Mouse (Mus musculus) left cerebral cortex, postnatal 14 days (tissue): ENCODE data around the gene Paqr9. TPM values are rescaled to one million over a fixed set of nuclear protein-coding genes. Genes with fewer than 3 reads are reported as not detected.

ENCODE experiments used
- DNase-seq, 2 experiments: peaks; one replicate each; pipeline ENCODE4 v3.0.0; 2021 to 2022; ENCODE audit warnings: low spot score in 2 of 2, mixed read lengths in 1 of 2
- intact Hi-C: fragments of 180-260 bp; cut with DNase I; formaldehyde crosslinking; loops from one replicate; pipeline ENCODE4 v1.15.1; 2025
- total RNA-seq, 2 experiments: library from RNA; stranded (reverse); gene quantifications; 2 replicates each; pipeline ENCODE4 v1.2.3; 2021

The Paqr9 gene
- total RNA-seq, 2 experiments from 2014 or later = 37.2 to 39.2 TPM

DNA sequence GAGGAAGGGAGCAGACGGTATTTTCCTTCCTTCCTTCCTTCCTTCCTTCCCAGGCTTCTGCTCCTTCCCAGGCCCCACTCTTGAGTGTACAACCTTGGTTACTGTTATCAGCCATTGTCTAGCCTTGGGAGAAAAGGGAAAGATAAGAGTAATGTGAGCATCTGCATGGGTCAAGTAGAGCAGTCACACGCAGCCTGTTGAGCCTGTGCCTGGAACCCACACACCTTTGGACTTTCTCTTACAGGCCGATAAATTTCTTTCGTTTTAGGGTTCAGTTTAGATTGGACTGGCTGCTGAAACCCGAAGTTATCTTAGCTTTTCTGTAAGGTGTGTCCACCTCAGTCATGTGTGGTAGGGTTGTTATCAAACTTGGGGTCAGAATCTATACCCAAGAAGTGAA lies 10.5 kb downstream of the Paqr9 start:
- DNase-seq = no peak
- intact Hi-C loops = no loop called here

DNA sequence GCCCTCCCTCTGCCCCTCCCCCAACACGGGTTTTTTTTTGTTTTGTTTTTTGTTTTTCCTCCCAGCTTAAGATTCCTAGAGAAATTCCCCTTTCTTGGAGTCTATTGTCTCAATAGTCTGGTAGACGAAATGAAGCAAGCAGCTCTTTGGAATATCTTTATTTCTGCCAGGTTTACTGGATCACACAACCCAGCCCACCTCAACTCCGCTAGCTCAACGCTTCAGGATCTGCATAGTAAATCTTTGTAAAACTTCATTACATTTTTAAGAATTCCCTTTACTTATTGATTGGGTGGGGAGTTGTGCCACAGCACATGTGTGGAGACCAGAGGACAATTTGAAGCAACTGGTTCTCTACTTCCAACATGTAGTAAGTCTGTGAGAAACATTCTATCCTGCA lies 11.1 kb downstream of the Paqr9 start:
- intact Hi-C loops = no loop called here
- DNase-seq = no peak

DNA sequence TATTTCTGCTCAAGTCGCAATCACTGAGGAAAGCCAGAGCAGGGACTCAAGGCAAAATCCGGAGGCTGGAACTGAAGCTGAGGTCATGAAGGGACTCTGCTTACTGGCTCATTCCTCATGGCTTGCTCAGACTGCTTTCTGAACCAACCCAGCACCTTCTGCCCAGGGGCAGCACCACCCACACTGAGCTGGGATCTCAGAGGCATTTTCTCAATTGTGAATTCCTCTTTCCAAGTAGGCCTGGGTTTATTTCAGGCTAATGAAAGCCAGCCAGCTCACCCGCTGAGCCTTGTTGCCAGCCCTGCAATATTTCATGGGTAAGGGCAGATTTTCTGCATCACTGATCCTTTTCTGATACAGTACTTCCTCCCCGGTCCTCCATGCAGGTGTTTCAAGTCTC lies 12.0 kb downstream of the Paqr9 start:
- intact Hi-C loops = no loop called here
- no peak for DNase-seq

DNA sequence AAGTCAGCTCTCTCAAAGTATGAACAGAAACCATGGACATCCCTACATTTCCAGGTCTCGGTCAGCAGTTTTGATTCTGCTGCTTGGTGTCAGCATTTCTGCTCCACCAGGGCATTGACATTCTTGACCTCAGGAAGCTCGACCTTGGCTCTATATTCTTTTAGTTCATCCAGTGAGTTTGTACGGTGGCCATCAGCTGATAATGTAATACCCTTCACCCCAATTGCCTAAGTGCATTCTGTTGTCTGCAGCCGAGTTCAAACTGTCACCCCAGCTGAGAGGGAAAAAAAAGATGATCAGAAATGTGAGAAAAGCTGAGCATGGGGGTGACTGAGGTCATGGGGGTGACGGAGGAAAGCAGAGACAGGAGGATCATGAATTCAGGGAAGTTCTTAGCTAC lies 13.1 kb downstream of the Paqr9 start:
- DNase-seq = no peak
- intact Hi-C loops = no loop called here

DNA sequence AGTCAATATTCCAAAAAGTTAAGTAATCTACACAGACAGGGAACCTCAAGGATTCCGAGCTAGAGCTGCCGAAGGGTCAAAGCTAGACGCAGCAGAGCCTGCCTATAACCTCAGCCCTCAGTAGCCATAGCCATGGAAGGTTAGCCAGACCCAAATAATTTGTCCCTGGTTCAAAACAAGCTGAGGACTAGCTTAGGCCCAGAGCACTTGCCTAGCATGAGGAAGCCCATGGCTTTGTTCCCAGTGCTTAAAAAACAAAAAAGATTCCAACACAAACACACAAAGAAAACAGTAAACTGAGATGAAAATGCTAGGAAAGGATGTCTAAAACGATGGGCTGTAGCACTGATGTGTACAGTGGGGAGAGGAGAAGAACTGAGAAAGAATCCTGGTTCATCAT lies 14.7 kb downstream of the Paqr9 start:
- intact Hi-C loops = no loop called here
- no peak for DNase-seq

DNA sequence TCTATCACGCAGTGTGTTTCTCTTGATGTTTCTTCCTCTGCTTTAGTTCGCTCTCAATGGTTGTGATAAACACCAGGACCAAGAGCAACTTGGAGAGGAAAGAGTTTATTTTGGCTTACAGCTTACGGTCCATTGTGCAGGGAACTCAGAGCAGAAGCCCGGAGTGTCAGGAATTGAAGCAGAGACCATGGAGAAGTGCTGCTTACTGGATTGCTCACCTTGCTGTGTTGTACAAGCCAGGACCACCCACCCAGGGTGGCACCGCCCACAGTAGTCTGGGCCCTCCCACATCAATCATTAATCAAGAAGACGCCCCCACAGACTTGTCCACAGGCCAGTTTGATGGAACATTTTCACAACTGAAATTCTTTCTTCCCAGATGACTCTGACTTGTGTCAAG lies 18.0 kb downstream of the Paqr9 start:
- intact Hi-C loops = no loop called here
- no peak for DNase-seq

DNA sequence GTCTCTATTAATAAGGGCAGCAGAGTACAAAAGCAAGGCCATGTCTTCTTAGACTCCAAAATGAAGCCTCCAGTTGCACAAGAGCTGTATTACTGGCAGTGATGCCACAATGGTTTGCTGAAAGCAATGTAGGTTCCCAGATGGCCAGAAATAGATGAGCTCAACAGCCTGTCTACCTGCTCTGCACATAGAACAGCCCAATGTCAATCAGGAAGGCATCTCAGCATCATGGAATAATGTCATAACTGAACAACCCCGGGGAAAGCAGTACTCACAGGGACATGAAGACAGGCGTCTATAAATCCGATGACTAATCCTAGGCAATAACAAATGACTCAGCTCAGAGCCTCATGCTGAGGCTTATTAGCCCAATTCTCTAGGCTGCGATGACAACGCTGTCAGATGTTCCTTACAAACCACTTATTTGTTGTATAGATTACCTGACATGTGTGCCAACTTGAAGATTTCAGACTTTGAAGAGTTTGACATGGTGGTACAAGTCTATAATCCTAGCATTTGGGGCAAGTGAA lies 19.0 kb downstream of the Paqr9 start:
- no peak for DNase-seq
- intact Hi-C loops = no loop called here

DNA sequence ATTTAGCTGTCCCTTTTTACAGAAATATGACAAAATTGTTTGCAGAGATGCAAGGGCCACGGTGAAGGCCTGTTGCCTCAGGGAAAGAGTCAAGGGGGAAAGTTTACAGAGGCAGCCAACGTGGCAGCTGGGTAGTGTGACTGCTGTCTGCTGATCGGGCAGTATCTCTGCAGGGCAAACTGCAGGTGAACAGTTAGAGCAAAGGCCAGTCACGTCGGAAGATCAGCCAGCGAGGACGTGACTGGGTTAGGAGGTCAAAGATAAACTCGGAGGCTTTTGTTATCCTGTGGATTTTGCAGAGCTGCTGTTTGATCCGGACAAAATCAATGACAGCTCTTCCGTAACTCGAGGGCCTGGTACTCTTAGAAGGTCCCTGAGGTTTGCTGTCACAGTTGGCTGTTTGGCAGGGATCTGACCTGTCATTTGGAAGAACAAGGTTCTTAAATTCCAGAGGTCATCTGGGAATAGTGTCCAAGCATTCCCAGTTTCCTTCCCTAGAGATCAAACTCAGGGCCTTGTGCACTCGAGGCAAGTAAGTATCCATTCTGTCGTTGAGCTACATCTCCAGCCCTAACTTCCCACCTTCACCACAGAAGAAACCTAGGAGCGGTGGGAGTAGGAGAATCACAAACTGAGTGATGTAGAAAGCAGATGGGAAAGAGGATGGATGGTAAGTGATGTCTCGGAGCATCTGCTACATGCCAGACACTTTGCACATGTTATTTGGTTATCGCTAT lies 21.7 kb downstream of the Paqr9 start:
- no peak for DNase-seq

DNA sequence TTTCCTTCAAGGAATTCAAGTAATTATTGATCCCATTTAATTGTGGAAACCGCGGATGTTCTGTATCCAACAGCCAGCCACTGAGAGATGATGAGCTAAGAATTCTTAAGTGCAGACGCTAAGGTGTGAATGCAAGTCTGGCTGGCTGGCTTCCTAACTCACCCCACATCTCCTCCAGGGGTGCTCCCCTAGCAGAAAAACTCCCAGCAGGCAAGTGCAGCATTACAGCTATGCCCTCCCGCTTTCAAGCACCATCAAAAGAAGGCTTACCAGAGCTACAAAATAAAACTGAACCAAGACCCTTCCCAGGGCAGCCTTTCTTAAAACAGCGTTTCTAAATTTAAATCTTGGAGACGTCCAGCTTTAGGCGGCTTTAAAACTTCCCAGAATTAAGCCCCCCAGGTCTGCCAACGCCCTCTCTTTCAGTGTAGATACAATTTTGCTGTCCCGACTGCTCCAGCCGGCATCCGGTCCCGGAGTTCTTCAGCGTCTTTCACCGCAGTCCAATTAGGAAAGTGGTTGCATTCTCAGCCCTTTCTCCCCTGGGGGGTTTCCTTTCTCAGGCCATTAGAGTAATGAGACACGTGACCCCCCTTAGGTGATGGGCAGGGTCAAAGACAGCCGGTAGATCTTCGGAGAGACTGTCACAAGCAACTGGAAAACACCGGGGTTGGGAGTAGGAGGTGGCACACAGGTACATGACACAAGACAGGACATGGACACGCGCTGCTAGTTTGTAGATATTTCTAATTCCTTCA lies 22.5 kb downstream of the Paqr9 start:
- DNase-seq = peak in 1 of 2 experiments; percentile 26
- intact Hi-C loops = no loop called here

More for the DNA sequence above, 21.7 kb downstream of the Paqr9 start:
- intact Hi-C loops = no loop called here

DNA sequence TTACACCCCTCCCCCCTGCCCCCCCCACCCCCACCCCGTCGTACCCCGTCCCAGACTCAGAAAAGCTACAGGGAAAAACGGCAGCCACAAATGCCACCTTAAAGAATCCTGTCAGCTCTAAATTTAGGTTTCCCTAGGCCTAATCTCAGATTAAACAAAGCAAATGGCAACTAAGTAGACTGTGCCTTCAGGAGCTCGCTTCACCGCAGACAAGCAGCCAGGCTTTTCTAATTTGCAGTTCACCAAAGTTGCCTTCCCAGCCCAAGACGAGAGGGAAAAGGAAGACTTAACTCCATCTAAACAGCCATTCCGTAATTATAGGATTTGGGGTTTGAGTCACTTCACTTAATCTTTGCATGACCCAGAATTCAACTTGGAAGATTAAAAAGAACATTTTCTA lies 23.1 kb downstream of the Paqr9 start:
- no peak for DNase-seq
- intact Hi-C loops = no loop called here

DNA sequence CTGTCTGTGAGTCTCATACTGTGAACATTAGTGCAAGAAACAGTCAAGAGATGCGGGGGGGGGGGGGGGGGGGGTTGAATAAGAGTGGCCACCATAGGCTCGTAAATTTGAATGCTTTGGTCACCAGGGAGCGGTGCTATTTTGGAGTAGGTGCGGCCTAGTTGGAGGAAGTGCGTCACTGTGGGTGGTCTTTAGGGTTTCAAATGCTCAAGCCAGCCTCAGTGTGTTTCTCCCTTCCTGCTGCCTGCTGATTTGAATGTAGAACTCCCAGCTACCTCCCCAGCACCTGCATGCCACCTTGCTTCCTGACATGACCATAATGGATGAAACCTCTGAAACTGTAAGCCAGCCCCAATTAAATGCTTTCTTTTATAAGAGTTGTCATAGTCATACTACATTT lies 26.6 kb downstream of the Paqr9 start:
- no peak for DNase-seq
- intact Hi-C loops = no loop called here

DNA sequence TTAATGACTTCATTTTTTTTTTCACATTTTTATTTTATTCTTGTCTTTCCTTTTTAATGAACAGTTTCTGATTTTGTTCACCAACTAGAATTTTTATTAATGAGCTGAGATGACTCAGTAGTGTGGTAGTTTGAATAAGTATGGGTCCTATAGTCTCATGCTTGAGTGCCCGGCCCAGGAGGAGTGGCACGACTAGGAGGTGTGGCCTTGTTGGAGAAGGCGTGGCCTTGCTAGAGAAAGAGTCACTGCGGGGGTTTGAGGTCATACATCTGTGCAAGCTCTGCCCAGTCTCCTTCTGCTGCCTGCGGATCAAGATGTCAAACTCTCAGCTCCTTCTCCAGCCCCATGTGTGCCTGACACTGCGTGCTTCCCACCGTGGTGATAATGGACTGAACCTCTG lies 28.6 kb downstream of the Paqr9 start:
- DNase-seq = no peak
- intact Hi-C loops = no loop called here

DNA sequence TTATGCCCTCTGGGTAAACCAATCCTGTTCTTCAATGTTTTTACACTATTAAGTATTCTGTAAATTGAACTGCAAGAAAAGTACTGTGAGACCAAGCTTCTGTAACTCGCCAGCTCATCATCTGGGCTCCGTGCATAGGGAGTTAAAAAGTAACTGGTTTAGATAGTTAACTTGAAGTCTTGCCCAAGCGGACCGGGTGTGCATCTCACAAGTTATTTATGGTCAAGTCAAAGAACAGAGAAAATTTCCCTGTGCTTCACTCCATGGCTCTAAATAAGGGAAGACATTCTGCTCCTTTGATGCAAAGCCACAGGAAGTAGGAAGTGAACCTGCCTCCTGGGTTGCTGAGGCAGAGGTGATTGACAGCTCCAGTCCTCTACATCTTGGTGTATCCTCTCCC lies 34.8 kb downstream of the Paqr9 start:
- intact Hi-C loops = no loop called here
- no peak for DNase-seq

DNA sequence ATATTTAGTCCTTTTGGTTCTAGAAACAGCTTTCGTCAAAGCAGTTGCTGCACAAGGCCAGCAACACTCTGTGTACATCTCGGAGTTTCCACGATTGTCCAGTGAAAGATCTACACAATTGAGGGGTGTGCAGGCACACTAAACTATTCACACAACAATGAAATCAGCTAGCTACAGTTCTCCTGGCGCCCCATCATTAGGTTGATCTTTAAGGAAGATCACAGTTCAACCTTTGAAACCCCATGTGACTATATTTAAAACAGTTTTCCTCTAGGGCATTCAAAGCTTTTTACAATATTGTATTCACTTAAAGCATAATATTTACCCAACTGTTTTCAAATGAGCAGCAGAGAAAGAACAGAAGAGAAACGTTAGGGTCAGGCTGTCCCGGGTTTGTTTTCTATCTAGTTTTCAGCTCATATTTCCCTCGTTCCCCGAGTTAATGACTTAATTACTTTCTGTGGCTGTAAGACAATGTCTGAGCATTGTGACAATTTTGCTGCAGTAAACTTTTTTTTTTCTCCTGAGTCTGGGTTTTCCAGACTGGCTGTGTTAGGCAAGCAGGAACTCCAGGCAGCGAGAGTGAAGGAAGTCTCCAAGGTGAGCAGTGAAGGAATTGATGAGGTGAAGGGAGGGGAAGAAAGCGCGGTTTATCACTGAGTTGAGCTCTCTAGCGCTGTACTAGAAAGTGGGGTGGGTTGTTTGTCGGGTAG lies 38.2 kb downstream of the Paqr9 start:
- DNase-seq = no peak
- intact Hi-C loops = no loop called here

DNA sequence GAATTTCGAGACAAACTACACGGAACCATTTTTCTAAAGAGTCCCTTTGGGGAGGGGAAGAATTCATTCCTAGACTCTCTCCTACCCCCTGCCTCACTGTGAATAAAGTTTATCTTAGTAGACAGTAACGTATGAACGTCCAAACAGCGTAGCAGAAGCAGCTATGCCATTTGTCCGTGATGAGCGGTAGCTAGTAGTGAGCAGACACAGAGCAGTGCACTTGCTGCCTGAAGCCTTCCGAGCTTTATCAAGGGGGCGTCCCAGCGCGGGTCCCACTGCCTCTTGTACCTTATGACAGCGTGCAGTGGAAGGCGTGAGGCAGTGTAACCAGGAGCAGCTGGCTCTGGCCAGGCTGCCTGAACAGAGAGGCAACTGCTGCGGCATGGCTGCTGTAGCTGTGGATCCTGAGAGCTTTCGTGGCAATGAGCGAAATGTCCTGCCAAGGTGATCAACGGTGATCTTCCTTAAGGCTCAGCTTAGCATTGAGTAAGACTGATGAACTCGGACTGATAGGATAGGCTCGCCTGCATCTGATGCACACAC lies 38.8 kb downstream of the Paqr9 start:
- intact Hi-C loops = no loop called here
- DNase-seq = no peak

DNA sequence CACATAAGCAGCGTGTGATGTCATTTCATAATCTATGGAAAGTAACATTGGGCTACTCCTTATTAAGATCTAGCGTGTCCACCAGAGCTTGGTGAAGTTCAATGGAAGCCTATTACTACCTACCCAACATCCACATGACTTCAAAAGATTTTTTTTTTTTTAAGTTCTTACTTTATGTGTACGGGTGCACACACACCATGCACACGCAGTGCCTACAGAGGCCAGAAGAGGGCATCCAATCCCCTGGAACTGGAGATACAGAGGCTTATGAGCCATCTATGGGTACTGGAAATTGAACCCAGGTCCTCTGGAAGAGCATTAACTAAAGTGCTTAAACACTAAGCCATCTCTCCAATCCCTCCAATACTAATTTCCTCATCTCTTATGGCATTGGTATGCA lies 39.9 kb downstream of the Paqr9 start:
- intact Hi-C loops = no loop called here
- no peak for DNase-seq

DNA sequence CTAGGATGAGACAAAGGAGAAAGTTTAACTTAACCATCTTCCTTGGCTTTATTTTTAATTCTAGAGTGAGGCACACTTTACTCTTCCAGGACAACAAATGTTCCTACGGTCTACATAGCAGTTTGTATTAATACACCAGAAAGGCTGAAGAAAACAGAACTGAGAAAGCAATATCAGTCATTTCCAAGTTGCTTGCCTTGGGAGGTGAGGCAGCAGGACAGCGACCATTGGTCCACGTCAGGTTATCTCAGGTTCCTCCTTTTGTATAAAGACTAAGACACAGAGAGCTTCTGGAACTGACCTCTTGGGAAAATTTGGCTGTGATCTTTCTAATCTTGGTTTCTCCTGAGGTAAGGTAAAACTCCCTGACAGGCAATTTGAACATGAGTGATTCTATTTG lies 43.4 kb downstream of the Paqr9 start:
- intact Hi-C loops = no loop called here
- no peak for DNase-seq

DNA sequence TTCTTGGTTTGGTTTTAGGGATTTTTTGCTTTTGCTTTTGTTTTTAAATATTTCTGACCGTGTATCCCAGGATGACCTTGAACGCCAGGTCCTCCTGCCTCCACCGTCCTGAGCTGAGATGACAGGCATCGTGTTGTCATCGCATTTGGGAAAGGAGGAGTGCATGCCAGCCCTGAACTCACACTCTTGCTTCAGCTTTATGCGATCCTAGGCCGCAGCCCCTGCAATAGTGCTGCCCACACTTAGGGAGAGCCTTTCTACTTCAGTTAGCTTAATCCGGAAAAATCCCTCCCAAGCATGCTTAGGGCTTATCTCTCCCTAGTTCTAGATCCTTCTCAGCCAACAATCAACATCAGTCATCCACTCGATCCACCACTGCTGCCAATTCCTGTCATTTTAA lies 43.9 kb downstream of the Paqr9 start:
- intact Hi-C loops = no loop called here
- DNase-seq = no peak

DNA sequence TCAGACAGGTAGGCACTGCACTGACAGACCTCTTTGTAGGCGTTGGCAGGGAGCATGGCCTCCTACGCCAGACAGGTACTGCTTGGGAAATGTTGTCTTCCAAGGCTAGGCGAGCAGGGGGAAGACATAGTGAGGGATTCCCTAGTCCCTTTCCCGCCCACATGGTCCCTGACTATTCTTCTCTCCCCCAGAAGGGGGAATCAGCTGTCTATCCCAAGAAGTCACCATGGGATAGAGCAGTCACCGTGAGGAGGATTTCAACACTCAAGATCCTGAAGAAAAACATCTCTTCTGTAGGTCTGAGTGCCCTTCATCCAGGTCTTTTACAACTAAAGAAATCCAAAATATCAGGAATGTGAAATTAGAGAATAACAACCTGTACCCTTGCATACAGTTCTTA lies 47.7 kb downstream of the Paqr9 start:
- no peak for DNase-seq
- intact Hi-C loops = no loop called here

DNA sequence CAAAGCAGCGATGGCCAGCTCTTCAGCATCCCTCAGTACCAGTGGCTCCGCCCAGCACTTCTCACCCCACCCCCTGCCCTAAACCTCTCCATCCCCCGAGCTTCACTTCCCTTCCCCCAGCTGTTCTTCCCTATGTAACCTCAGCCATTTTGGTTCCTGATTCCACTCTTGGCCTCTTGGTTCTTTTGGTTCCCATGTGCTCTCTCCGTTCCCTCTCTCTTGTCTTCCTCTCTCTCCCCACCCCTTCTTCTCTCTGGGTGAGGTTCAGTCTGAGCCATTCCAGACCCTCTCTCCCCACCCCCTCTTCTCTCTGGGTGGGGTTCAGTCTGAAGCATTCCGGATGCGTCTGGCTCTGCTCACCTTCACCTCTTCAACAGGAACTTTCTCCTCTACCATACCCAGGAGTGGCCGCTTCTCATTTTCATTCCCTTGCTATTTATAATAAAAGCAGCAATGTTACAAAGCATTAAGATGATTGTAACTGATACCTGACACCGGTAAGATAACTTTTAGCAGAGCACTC lies 52.9 kb downstream of the Paqr9 start:
- no peak for DNase-seq
- intact Hi-C loops = no loop called here
